Mouse (Mus musculus) midbrain, embryonic 14.5 days (tissue): Measurements from ENCODE around the gene Inpp5e. TPM values are rescaled to one million over a fixed set of nuclear protein-coding genes. Genes with fewer than 3 reads are reported as not detected.

Source experiments
- ATAC-seq: fragments of 200-750 bp; cut with Nextera tagmentation; 2 replicates; pipeline ENCODE4 v1.8.0; 2017; ENCODE audit warnings: moderate number of reproducible peaks, moderate library complexity; ENCODE audit not compliant: low FRiP score, low TSS enrichment
- DNase-seq: peaks from one replicate; pipeline ENCODE4 v3.0.0-alpha.2; 2015
- H3K27ac ChIP-seq: fragments of 300-500 bp; sonication (generic); replicated peaks from 2 replicates; pipeline ENCODE4 v1.5.1; 2014; ENCODE audit warnings: mild to moderate bottlenecking, low read depth, low read length, moderate library complexity
- H3K27me3 ChIP-seq: fragments of 300-500 bp; sonication (generic); 2 replicates; pipeline ENCODE4 v1.6.1; 2014; ENCODE audit warnings: low read length, control low read depth, mixed read lengths; ENCODE audit not compliant: control insufficient read depth, insufficient read depth
- H3K36me3 ChIP-seq: fragments of 300-500 bp; sonication (generic); 2 replicates; pipeline ENCODE4 v1.6.1; 2014; ENCODE audit warnings: low read length, control low read depth; ENCODE audit not compliant: control insufficient read depth, insufficient read depth
- H3K4me1 ChIP-seq: fragments of 300-500 bp; sonication (generic); 2 replicates; pipeline ENCODE4 v1.6.1; 2014; ENCODE audit warnings: mild to moderate bottlenecking, antibody characterized with exemption, low read length, control low read depth; ENCODE audit not compliant: control insufficient read depth, insufficient read depth
- H3K4me2 ChIP-seq: fragments of 300-500 bp; sonication (generic); 2 replicates; pipeline ENCODE4 v1.6.1; 2014; ENCODE audit warnings: mild to moderate bottlenecking, low read length, moderate library complexity
- H3K4me3 ChIP-seq: fragments of 300-500 bp; sonication (generic); replicated peaks from 2 replicates; pipeline ENCODE4 v1.5.1; 2014; ENCODE audit warnings: low read depth, low read length
- H3K9ac ChIP-seq: fragments of 300-500 bp; sonication (generic); replicated peaks from 2 replicates; pipeline ENCODE4 v1.6.1; 2014; ENCODE audit warnings: mild to moderate bottlenecking, low read length, moderate library complexity
- H3K9me3 ChIP-seq: fragments of 300-500 bp; sonication (generic); 2 replicates; pipeline ENCODE4 v1.6.1; 2016; ENCODE audit warnings: low read length, control low read depth, mixed read lengths; ENCODE audit not compliant: control insufficient read depth
- WGBS: fragments of 180-500 bp; shearing (Covaris S2); extraction: QIAGEN DNeasy Blood & Tissue Kit; methylation state at CpG from one replicate; pipeline ENCODE4 v1.1.7; 2014; 5-methylcytosine and 5-hydroxymethylcytosine counted together
- polyA plus RNA-seq: library from polyadenylated mRNA; unstranded; fragments of >200 nt; fragmentation: Nextera tagmentation; extraction: Ambion mirVana; gene quantifications from 2 replicates; pipeline ENCODE4 v1.2.1, GENCODE M21; 2014

The Inpp5e gene
- 20.7 and 26.3 TPM in 2 replicates for polyA plus RNA-seq

- H3K4me2 ChIP-seq = peak within 1 kb of the TSS; percentile 95
- no peaks in the 10 kb centered on the region for H3K27me3 ChIP-seq
- DNase-seq (peak; percentile 97), ATAC-seq (peak; percentile 95)
- H3K36me3 ChIP-seq = peaks cover 42% of the 10 kb centered on the region
- H3K4me1 ChIP-seq = peaks cover 36% of the 10 kb centered on the region
- peak within 1 kb of the TSS; percentile 92 for H3K9ac ChIP-seq
- WGBS = under 1% methylated on average over 57 of the region's 57 CpGs
- H3K27ac ChIP-seq = peak within 1 kb of the TSS; percentile 79
- peak within 1 kb of the TSS; percentile 90 for H3K4me3 ChIP-seq
- no peaks in the 10 kb centered on the region for H3K9me3 ChIP-seq
These were observed at the start of gene Inpp5e for GRCm38 (mm10) chr2:26408515-26409356. Inpp5e (minus strand) TSS chr2:26409203.

DNA sequence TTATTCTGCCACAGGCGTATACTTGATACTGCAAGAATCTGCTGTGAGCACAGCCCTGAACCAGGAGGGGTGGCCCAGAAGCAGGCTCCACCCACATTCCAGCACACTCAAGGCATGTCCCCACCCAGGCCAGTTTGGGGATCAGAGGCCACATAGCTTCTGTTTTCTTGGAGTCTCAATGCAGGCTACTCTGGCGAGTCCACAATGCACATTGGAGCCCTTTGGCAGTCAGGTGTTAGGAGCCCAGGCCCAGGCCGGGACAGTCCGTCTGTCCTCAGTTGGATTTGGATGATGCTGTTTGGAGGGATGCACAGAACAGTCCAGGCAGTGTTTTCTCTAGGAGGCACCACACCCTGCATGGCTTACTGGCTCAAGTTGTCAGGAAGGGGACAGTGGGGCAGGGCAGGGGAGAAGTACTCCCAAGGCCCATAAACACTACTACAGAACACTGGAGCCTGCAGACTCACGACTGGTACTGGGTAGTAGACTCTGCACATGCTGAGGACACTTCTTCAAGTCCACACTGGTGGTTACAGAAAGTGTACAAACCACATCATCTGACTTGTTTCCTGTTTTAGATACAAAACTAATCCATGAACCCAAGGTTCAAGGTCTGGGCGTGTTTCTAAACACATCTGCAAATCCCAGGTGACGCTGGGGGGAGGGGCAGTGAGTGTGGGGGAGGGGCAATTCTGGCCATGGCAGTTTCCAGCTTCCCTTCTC lies 49.6 kb upstream of the Inpp5e start:
- ATAC-seq (no peak), DNase-seq (no peak)
- Histone ChIP-seq H3K27me3 (no peaks in the 10 kb centered on the region), H3K9ac (no peak overlapping the region; the same call in 1 of the 2 replicates), H3K36me3 (peaks cover 40% of the 10 kb centered on the region), H3K4me1 (no peaks in the 10 kb centered on the region), H3K4me3 (no peak overlapping the region), H3K9me3 (no peaks in the 10 kb centered on the region), H3K27ac (no peak overlapping the region), H3K4me2 (no peak overlapping the region)
- WGBS = 46% methylated on average over 7 of the region's 7 CpGs

DNA sequence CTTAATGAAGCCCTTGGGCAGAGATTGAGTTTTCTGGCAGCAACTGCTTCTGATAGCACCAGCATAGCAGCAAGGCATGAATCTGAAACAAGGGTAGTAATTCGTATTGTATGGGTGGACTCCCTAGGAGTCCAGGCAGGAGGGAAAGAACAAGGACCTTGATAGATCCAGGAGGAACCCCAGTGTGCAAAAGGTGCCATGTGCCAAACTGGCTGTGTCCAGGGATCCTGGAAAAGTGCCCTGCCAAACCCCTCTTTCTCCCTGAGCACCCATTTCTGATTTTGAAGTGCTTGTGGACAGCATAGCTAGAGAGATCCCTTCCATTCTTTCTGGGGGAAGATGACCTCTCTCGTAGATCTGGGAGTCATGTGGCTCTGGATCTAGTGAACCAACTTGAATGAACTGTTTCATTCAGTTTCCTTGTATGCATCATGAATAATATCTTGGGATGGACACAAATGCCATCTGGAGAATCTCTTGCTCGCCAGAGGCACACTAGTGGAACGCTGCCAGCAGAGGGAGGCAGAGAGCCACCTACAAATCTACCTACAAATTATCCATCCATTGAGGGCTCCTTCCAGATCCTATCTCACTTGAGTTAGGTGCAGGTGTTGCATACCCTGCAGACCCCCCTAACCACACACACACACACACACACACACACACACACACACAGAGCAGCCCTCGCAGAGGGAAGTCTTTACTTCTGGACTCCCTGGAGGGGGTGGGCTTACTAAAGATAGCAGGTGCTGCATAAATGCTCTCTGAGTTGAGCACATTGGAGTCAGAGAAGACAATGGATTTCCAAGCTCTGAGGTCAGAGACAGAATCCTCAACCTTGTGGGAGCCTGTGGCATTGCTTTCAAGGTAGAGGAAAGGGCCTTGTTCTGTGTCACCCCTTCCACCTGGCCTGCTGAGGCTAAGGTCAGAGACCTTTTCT lies 40.4 kb upstream of the Inpp5e start:
- H3K4me1 ChIP-seq = peaks cover 10% of the 10 kb centered on the region
- no peak overlapping the region for H3K27ac ChIP-seq
- H3K9ac ChIP-seq = 0 out of 2 replicates have a peak overlapping the region, but pooled peaks have one; percentile 12
- no peaks in the 10 kb centered on the region for H3K27me3 ChIP-seq
- no peaks in the 10 kb centered on the region for H3K36me3 ChIP-seq
- H3K9me3 ChIP-seq = no peaks in the 10 kb centered on the region
- no peak overlapping the region for H3K4me3 ChIP-seq
- 20% methylated on average over 5 of the region's 5 CpGs for whole genome bisulfite sequencing
- no peak for ATAC-seq
- DNase-seq = peak; percentile 91
- no peak overlapping the region for H3K4me2 ChIP-seq

GRCm38 (mm10) chr2:26447451-26447850 lies 38.4 kb upstream of the Inpp5e start:
- 73% methylated on average over 1 of the region's 1 CpGs for WGBS
- ATAC-seq (no peak), DNase-seq (no peak)
- Histone ChIP-seq H3K9ac (no peak overlapping the region), H3K36me3 (no peaks in the 10 kb centered on the region), H3K27me3 (no peaks in the 10 kb centered on the region), H3K4me3 (no peak overlapping the region), H3K4me1 (peaks cover 22% of the 10 kb centered on the region), H3K27ac (no peak overlapping the region), H3K4me2 (no peak overlapping the region), H3K9me3 (no peaks in the 10 kb centered on the region)

DNA sequence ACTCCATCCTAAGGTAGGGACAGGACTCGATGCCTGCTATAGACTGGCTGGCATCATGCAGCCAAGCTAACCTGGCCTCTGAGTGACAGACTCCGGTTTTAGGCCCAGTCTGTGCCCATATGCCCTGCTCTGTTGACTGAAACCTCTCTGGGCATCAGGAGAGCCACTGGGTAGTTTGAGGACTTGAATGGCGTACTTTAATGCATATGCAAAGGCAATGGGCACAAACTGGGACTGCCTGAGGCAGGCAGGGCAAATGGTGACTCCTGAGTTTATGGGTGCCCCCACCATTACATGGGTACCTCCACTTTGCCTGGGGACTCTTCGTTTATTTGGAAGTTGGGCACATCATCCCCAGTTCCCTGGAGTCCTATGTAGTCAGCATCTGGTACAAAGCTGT lies 37.7 kb upstream of the Inpp5e start:
- H3K36me3 ChIP-seq = peaks cover 2% of the 10 kb centered on the region
- WGBS = 79% methylated on average over 4 of the region's 4 CpGs
- no peaks in the 10 kb centered on the region for H3K9me3 ChIP-seq
- ATAC-seq = no peak
- peak overlapping the region; percentile 13; the same call in 1 of the 2 replicates for H3K9ac ChIP-seq
- H3K27me3 ChIP-seq = no peaks in the 10 kb centered on the region
- H3K27ac ChIP-seq = no peak overlapping the region
- H3K4me1 ChIP-seq = peaks cover 22% of the 10 kb centered on the region
- H3K4me2 ChIP-seq = peak overlapping the region; percentile 72
- peak overlapping the region; percentile 88 for H3K4me3 ChIP-seq
- DNase-seq = no peak

DNA sequence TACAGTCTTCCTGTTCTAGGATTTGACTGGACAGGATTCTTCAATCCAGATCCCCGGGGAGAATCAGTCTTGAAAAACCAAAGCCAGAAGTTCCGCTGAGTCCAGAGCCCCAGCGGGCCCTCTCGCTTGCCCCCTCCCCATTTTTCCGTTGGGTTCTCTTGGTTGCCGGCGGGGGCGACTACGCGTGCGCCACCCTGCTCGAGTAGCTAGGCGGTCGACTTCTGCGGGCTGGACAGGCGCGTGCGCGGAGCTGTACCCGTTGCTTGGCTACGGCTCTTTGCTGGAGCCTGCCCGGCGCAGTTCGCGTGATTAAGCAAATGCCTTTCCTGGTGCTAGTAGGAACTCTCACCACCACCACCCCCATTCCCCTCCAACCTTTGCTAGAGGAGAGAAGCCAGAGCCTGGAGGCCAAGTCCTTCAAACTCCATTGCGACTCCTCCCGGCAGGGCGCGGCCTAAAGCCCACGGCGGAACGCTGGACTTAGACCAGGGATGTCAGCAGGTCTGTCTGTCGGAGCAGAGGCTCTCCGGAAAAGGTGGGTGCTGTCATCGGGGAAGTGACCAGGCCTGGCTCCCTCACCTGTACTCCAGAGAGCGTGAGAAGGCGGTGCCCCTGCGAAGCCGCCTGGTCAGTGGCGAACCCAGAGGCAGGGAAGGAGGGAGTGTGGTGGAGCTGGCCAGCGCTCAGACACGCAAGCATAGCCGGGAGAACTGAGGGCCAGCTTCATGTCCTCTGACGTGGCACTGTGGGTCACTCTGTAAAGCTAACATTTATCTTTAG lies 36.9 kb upstream of the Inpp5e start:
- no peaks in the 10 kb centered on the region for H3K27me3 ChIP-seq
- ATAC-seq (peak; percentile 89), DNase-seq (peak; percentile 97)
- peak overlapping the region; percentile 72 for H3K4me2 ChIP-seq
- under 1% methylated on average over 44 of the region's 44 CpGs for WGBS
- peak overlapping the region; percentile 88 for H3K4me3 ChIP-seq
- H3K9ac ChIP-seq = peak overlapping the region; percentile 49
- peaks cover 22% of the 10 kb centered on the region for H3K4me1 ChIP-seq
- H3K27ac ChIP-seq = peak overlapping the region; percentile 84
- H3K36me3 ChIP-seq = peaks cover 10% of the 10 kb centered on the region
- no peaks in the 10 kb centered on the region for H3K9me3 ChIP-seq

- Histone ChIP-seq H3K4me1 (peaks cover 22% of the 10 kb centered on the region), H3K4me2 (peak within 1 kb of the TSS; percentile 86), H3K27ac (peak within 1 kb of the TSS; percentile 87), H3K27me3 (no peaks in the 10 kb centered on the region), H3K9me3 (no peaks in the 10 kb centered on the region), H3K9ac (peak within 1 kb of the TSS; percentile 84), H3K36me3 (peaks cover 18% of the 10 kb centered on the region), H3K4me3 (peak within 1 kb of the TSS; percentile 88)
- ATAC-seq (peak; percentile 95), DNase-seq (peak; percentile 100)
- under 1% methylated on average over 61 of the region's 61 CpGs for WGBS
These were observed 36.1 kb upstream of the Inpp5e start, which contains the start of gene Sec16a for GRCm38 (mm10) chr2:26444946-26445665. Sec16a (minus strand) TSS chr2:26445216.
